Mouse (Mus musculus) left cerebral cortex, adult 8-10 months (tissue): ENCODE results near the gene Gm19965. TPM values are rescaled to one million over a fixed set of nuclear protein-coding genes. Genes with fewer than 3 reads are reported as not detected.

Source experiments
- DNase-seq, 2 experiments: peaks; one replicate each; pipeline ENCODE4 v3.0.0; 2022; ENCODE audit warnings: low spot score in 2 of 2
- total RNA-seq, 4 experiments: library from RNA; stranded (reverse); gene quantifications; 2 replicates each; pipeline ENCODE4 v1.2.4; 2022

Gm19965 gene
- not detected for total RNA-seq

DNA sequence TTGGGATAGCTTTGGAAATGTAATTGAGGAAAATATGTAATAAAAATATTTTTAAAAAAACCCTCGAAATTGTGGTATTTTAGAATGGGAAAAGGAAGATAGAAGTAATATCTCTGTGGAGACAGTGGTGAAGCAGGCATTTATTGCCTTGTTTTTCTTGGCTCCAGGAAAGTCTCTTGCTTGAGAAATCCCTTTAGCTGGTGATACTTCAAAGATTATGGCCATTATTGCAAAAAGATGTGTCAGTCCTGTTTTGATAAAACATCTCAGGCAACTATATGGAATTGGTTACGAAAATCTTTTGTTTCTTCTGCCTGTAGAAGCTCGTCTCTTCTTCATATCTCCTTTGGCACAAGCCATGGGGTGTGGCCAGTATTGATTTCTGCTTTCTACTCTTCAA, at the start of gene Gm19965:
Gene Gm19965, plus strand, starts transcription at position 301 of the 400 bp plus-strand sequence.
- no peak for DNase-seq

DNA sequence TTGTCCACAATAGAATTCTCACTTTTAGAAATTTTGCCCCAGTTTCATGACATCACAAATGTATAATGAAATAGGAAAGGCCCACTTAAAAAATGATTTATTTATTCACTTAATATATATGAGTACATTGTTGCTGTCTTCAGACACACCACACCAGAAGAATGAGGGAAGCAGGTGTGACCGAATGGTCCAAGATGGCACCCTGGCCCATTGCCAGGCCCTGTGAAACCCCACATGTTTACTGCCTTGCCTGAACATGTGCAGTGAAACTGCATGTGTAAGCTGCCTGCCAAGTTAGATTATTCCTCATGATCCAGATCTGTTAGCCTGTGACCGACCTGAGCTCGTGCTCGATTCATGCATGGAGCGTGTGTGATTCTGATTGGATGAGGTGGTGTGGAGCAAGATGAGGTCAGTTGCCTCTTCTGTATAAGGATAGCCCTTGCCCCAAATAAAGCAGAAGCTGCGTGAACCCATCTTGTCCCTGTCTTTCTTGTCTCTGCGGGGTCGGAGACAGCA, 20.3 kb upstream of the Gm19965 start:
- DNase-seq, result no peak
